Mouse (Mus musculus) lung, adult 2 months (tissue): ENCODE results near the gene Babam2.
"Not testable (repeated sequence)": the region's sequence is repeated elsewhere in the genome, so short reads cannot be mapped to it uniquely, and the experiment has no call there.

Source experiments
- CTCF ChIP-seq: fragments of 200-500 bp; IDR thresholded peaks from 2 replicates; pipeline ENCODE4 v1.5.1; 2011; ENCODE audit warnings: mild to moderate bottlenecking, low read length, control low read depth; ENCODE audit not compliant: insufficient read depth
- POLR2A ChIP-seq: fragments of 200-500 bp; IDR thresholded peaks from 2 replicates; pipeline ENCODE4 v1.6.1; 2011; ENCODE audit warnings: low read depth, mild to moderate bottlenecking, control low read depth, low read length, borderline replicate concordance; ENCODE audit errors: extremely low read depth

GRCm38 (mm10) chr5:31858877-31859276, 161.4 kb downstream of the Babam2 start:
- TF ChIP-seq POLR2A, CTCF: not testable (repeated sequence)
